Mouse (Mus musculus) bone marrow macrophage, adult 2 months (primary cell): ENCODE measurements around the gene Fgf2.

Experiments used
- CTCF ChIP-seq: IDR thresholded peaks from 2 replicates; pipeline ENCODE4 v1.5.1; 2012; ENCODE audit warnings: low read depth, mild to moderate bottlenecking, low read length, moderate library complexity
- POLR2A ChIP-seq: IDR thresholded peaks from 2 replicates; pipeline ENCODE4 v1.6.1; 2012; ENCODE audit warnings: mild to moderate bottlenecking, low read depth, low read length, borderline replicate concordance

DNA sequence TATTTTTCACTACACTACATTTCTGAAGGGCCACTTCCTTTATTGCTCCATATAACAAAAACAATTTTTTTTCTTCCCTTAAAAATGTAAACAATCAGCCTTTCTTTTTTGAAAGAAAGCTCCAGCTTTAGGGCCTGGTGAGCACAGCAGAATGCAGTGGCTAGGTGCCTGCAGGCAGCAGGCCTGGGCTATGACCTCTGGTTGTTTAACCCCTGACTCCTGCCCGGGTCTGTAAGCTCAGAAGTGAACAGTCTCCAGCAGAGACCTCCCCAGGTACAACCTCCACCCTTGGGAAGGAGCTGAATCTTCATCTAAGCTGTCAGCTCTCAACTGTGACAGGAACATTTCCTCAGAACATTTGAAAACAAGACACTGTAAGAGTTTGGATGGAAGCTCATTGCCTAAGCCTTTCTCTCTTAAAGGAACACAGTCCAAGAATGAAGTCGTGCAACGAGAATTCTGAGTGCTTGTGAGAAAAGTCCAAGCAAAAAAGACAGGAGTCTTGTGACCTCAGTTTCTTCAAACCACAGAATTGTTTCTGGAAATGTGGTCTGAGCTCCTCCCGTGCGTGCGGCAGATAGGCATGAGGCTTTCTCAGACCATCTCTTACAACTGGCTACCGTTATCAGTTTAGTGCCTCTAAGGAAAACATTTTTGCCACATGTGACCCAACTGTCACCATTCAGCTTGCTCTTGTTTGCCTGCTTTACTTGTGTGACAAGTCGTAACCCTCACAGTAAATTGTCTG lies 44.6 kb upstream of the Fgf2 start:
- TF ChIP-seq CTCF (no peak), POLR2A (no peak)
